Mouse (Mus musculus): ENCODE measurements around the gene Frmd4b.

GRCm38 (mm10) chr6:97434753-97435152 is 182.6 kb downstream of the Frmd4b start:
- TF ChIP-seq CTCF (IDR thresholded peaks at IDR 0.05; ENCODE audit: extremely low read depth, insufficient read depth, insufficient read length, insufficient replicate concordance) (no peak), POLR2A (IDR thresholded peaks at IDR 0.05; ENCODE audit: low read depth, low read length) (no peak)
